Mouse (Mus musculus): ENCODE data around the gene Ilvbl. TPM values are rescaled to one million over a fixed set of nuclear protein-coding genes. Genes with fewer than 3 reads are reported as not detected.
A peak's percentile ranks its signal among the peaks of the same experiment; 100 is the strongest.
"Not testable (repeated sequence)": the region's sequence is repeated elsewhere in the genome, so short reads cannot be mapped to it uniquely, and the experiment has no call there.

The Ilvbl gene
- polyA plus RNA-seq, 1 experiment from 2014 or later: 33.3 TPM

- Histone ChIP-seq H3K4me2 (no peak overlapping the region), H3K9ac (no peak overlapping the region), H3K9me3 (ENCODE audit: low read depth, low read length) (no peaks in the 10 kb centered on the region), H3K27me3 (ENCODE audit: insufficient read depth, low read length) (no peaks in the 10 kb centered on the region), H3K4me3 (ENCODE audit: low read depth, low read length) (no peak overlapping the region), H3K27ac (ENCODE audit: low read depth) (no peak overlapping the region), H3K36me3 (ENCODE audit: insufficient read depth) (no peaks in the 10 kb centered on the region), H3K4me1 (ENCODE audit: insufficient read depth) (no peaks in the 10 kb centered on the region)
- 84% methylated on average over 5 of the region's 5 CpGs for WGBS
- DNase-seq (no peak), ATAC-seq (ENCODE audit: insufficient read depth) (no peak)
- TF ChIP-seq CTCF (IDR thresholded peaks at IDR 0.05; ENCODE audit: low read depth): no peak
These were observed 25.7 kb downstream of the Ilvbl start for GRCm38 (mm10) chr10:78599865-78600264.

GRCm38 (mm10) chr10:78605080-78605479 lies 30.9 kb downstream of the Ilvbl start:
- Histone ChIP-seq H3K9me3 (ENCODE audit: low read depth, low read length) (no peaks in the 10 kb centered on the region), H3K9ac (no peak overlapping the region), H3K4me1 (ENCODE audit: insufficient read depth) (no peaks in the 10 kb centered on the region), H3K27me3 (ENCODE audit: insufficient read depth, low read length) (no peaks in the 10 kb centered on the region), H3K36me3 (ENCODE audit: insufficient read depth) (no peaks in the 10 kb centered on the region), H3K4me3 (ENCODE audit: low read depth, low read length) (no peak overlapping the region), H3K4me2 (no peak overlapping the region), H3K27ac (ENCODE audit: low read depth) (no peak overlapping the region)
- WGBS: 36% methylated on average over 3 of the region's 3 CpGs
- ATAC-seq (ENCODE audit: insufficient read depth) (no peak), DNase-seq (peak; percentile 62)
- peak; percentile 44 for TF ChIP-seq CTCF (IDR thresholded peaks at IDR 0.05; ENCODE audit: low read depth)

- no peak for DNase-seq
- no peaks in the 10 kb centered on the region for H3K36me3 ChIP-seq (ENCODE audit: insufficient read depth)
- ATAC-seq (ENCODE audit: insufficient read depth): no peak
- no peak overlapping the region for H3K9ac ChIP-seq
- no peaks in the 10 kb centered on the region for H3K9me3 ChIP-seq (ENCODE audit: low read depth, low read length)
- no peaks in the 10 kb centered on the region for H3K27me3 ChIP-seq (ENCODE audit: insufficient read depth, low read length)
- H3K4me3 ChIP-seq (ENCODE audit: low read depth, low read length): no peak overlapping the region
- no peaks in the 10 kb centered on the region for H3K4me1 ChIP-seq (ENCODE audit: insufficient read depth)
- H3K4me2 ChIP-seq: no peak overlapping the region
- H3K27ac ChIP-seq (ENCODE audit: low read depth): no peak overlapping the region
- no peak for TF ChIP-seq CTCF (IDR thresholded peaks at IDR 0.05; ENCODE audit: low read depth)
- 60% methylated on average over 3 of the region's 3 CpGs for WGBS
These were observed 33.5 kb downstream of the Ilvbl start for GRCm38 (mm10) chr10:78607602-78608001.

- H3K27me3 ChIP-seq (ENCODE audit: insufficient read depth, low read length): no peaks in the 10 kb centered on the region
- WGBS: 85% methylated on average over 1 of the region's 1 CpGs
- no peak for TF ChIP-seq CTCF (IDR thresholded peaks at IDR 0.05; ENCODE audit: low read depth)
- H3K9ac ChIP-seq: no peak within 1 kb of the TSS
- ATAC-seq (ENCODE audit: insufficient read depth) (no peak), DNase-seq (no peak)
- H3K36me3 ChIP-seq (ENCODE audit: insufficient read depth): no peaks in the 10 kb centered on the region
- no peak within 1 kb of the TSS for H3K4me2 ChIP-seq
- no peaks in the 10 kb centered on the region for H3K9me3 ChIP-seq (ENCODE audit: low read depth, low read length)
- H3K27ac ChIP-seq (ENCODE audit: low read depth): no peak within 1 kb of the TSS
- no peak within 1 kb of the TSS for H3K4me3 ChIP-seq (ENCODE audit: low read depth, low read length)
- H3K4me1 ChIP-seq (ENCODE audit: insufficient read depth): no peaks in the 10 kb centered on the region
These were observed 43.8 kb downstream of the Ilvbl start, which contains the start of gene Olfr1357 for GRCm38 (mm10) chr10:78617974-78618373. Gene Olfr1357 (minus strand): TSS chr10:78618074.

- not testable (repeated sequence) for DNase-seq; H3K9me3 ChIP-seq (ENCODE audit: low read depth, low read length); H3K36me3 ChIP-seq (ENCODE audit: insufficient read depth); ATAC-seq (ENCODE audit: insufficient read depth); H3K27ac ChIP-seq (ENCODE audit: low read depth); H3K4me2 ChIP-seq; H3K4me1 ChIP-seq (ENCODE audit: insufficient read depth); H3K4me3 ChIP-seq (ENCODE audit: low read depth, low read length); H3K9ac ChIP-seq; H3K27me3 ChIP-seq (ENCODE audit: insufficient read depth, low read length)
- 77% methylated on average over 3 of the region's 3 CpGs for WGBS
These were observed 49.0 kb downstream of the Ilvbl start for GRCm38 (mm10) chr10:78623143-78623542.

GRCm38 (mm10) chr10:78630194-78630593 lies 56.0 kb downstream of the Ilvbl start:
- Histone ChIP-seq H3K36me3 (ENCODE audit: insufficient read depth) (no peaks in the 10 kb centered on the region), H3K9ac (no peak overlapping the region), H3K27ac (ENCODE audit: low read depth) (no peak overlapping the region), H3K9me3 (ENCODE audit: low read depth, low read length) (no peaks in the 10 kb centered on the region), H3K27me3 (ENCODE audit: insufficient read depth, low read length) (no peaks in the 10 kb centered on the region), H3K4me3 (ENCODE audit: low read depth, low read length) (no peak overlapping the region), H3K4me2 (no peak overlapping the region), H3K4me1 (ENCODE audit: insufficient read depth) (no peaks in the 10 kb centered on the region)
- ATAC-seq (ENCODE audit: insufficient read depth) (no peak), DNase-seq (no peak)
- 74% methylated on average over 4 of the region's 4 CpGs for WGBS
- TF ChIP-seq CTCF (IDR thresholded peaks at IDR 0.05; ENCODE audit: low read depth): no peak

- no peak overlapping the region for H3K4me3 ChIP-seq (ENCODE audit: low read depth, low read length)
- 8% methylated on average over 6 of the region's 6 CpGs for WGBS
- no peak overlapping the region for H3K27ac ChIP-seq (ENCODE audit: low read depth)
- H3K4me2 ChIP-seq: no peak overlapping the region
- ATAC-seq (ENCODE audit: insufficient read depth): no peak
- no peaks in the 10 kb centered on the region for H3K9me3 ChIP-seq (ENCODE audit: low read depth, low read length)
- DNase-seq: peak; percentile 72
- no peaks in the 10 kb centered on the region for H3K27me3 ChIP-seq (ENCODE audit: insufficient read depth, low read length)
- no peak overlapping the region for H3K9ac ChIP-seq
- H3K36me3 ChIP-seq (ENCODE audit: insufficient read depth): no peaks in the 10 kb centered on the region
- peak; percentile 79 for TF ChIP-seq CTCF (IDR thresholded peaks at IDR 0.05; ENCODE audit: low read depth)
- no peaks in the 10 kb centered on the region for H3K4me1 ChIP-seq (ENCODE audit: insufficient read depth)
These were observed 58.2 kb downstream of the Ilvbl start for GRCm38 (mm10) chr10:78632311-78632710.

Small RNAs within 50 kb of the gene (microRNA-seq; reads per million reads assigned to microRNA genes)
- gene Gm27541 (ENCODE audit: borderline number of aligned reads): not detected

Other genes starting within 250 kb of the Ilvbl start
- gene Agpat3, start 221.9 kb upstream of the Ilvbl start, polyA plus RNA-seq (2014; fragmentation: Nextera tagmentation; extraction: Ambion mirVana): 59.7 and 62.1 TPM in 2 replicates
- gene Rrp1, start 161.3 kb upstream of the Ilvbl start, polyA plus RNA-seq (2014; fragmentation: Nextera tagmentation; extraction: Ambion mirVana): 239 and 249 TPM in 2 replicates
- 201 and 211 TPM in 2 replicates for gene Cstb, start 148.7 kb upstream of the Ilvbl start, polyA plus RNA-seq (2014; fragmentation: Nextera tagmentation; extraction: Ambion mirVana)
- gene Pdxk, start 109.4 kb upstream of the Ilvbl start, polyA plus RNA-seq (2014; fragmentation: Nextera tagmentation; extraction: Ambion mirVana): 5.9 and 6.9 TPM in 2 replicates
- gene Olfr1358, start 56.9 kb upstream of the Ilvbl start, polyA plus RNA-seq (2014; fragmentation: Nextera tagmentation; extraction: Ambion mirVana): not detected in 2 replicates
- gene Syde1, start 17.6 kb downstream of the Ilvbl start, polyA plus RNA-seq (2014; fragmentation: Nextera tagmentation; extraction: Ambion mirVana): 27.3 and 29.3 TPM in 2 replicates
- gene Olfr1357, start 43.7 kb downstream of the Ilvbl start, polyA plus RNA-seq (2014; fragmentation: Nextera tagmentation; extraction: Ambion mirVana): not detected in 2 replicates
- not detected in 2 replicates for gene Casp14, start 143.9 kb downstream of the Ilvbl start, polyA plus RNA-seq (2014; fragmentation: Nextera tagmentation; extraction: Ambion mirVana)
- gene Ccdc105, start 178.7 kb downstream of the Ilvbl start, polyA plus RNA-seq (2014; fragmentation: Nextera tagmentation; extraction: Ambion mirVana): 0.18 and 0.21 TPM in 2 replicates
- gene Slc1a6, start 206.2 kb downstream of the Ilvbl start, polyA plus RNA-seq (2014; fragmentation: Nextera tagmentation; extraction: Ambion mirVana): 0.77 and 1.1 TPM in 2 replicates

Data from lung, embryonic 14.5 days (tissue).